Mouse (Mus musculus) left cerebral cortex, adult 2 months (tissue): ENCODE measurements around the gene Strn. TPM values are rescaled to one million over a fixed set of nuclear protein-coding genes. Genes with fewer than 3 reads are reported as not detected.
A peak's percentile ranks its signal among the peaks of the same experiment; 100 is the strongest.

Source experiments
- DNase-seq, 2 experiments: peaks; one replicate each; pipeline ENCODE4 v3.0.0; 2021 to 2022; ENCODE audit warnings: low spot score in 2 of 2, mixed read lengths in 1 of 2; ENCODE audit errors: extremely low spot score in 1 of 2
- H3K27ac ChIP-seq: fragments of 200-600 bp; 2 replicates; pipeline ENCODE4 v1.8.1; 2022
- H3K4me3 ChIP-seq: fragments of 200-600 bp; 2 replicates; pipeline ENCODE4 v1.8.1; 2022
- CTCF ChIP-seq: fragments of 200-600 bp; IDR thresholded peaks from 2 replicates; pipeline ENCODE4 v1.8.1; 2022; ENCODE audit warnings: antibody characterized with exemption, mild to moderate bottlenecking, moderate library complexity
- intact Hi-C: fragments of 180-260 bp; cut with DNase I; formaldehyde crosslinking; loops from one replicate; pipeline ENCODE4 v1.15.1; 2025
- long read RNA-seq, 2 experiments: library from polyadenylated mRNA; stranded (forward); transcript quantifications; one replicate each; pipeline ENCODE4 v2.0.0; 2021; ENCODE audit warnings: borderline mapping rate in 2 of 2
- total RNA-seq, 2 experiments: library from RNA; stranded (reverse); gene quantifications; 2 replicates each; pipeline ENCODE4 v1.2.3; 2021

Gene Strn
- 10 to 100 TPM; 58.1 to 65.7 TPM for total RNA-seq
- long read RNA-seq, experiment 1, full-length matches to known transcripts, result 31 of 47 reads
- long read RNA-seq, experiment 1, partial matches to known transcripts, result 6 of 47 reads
- long read RNA-seq, experiment 1, other reads (novel, unspliced or antisense), result 10 of 47 reads
- long read RNA-seq, experiment 2, full-length matches to known transcripts, result 22 of 40 reads
- long read RNA-seq, experiment 2, partial matches to known transcripts, result 6 of 40 reads
- long read RNA-seq, experiment 2, other reads (novel, unspliced or antisense), result 12 of 40 reads

- DNase-seq, result no peak
- intact Hi-C loops, result loop anchor here (2.0 kb wide), 1 partner anchor 60 kb away; no protein-coding TSS in a partner anchor
- TF ChIP-seq CTCF, result no peak
Measured at GRCm38 (mm10) chr17:78737096-78737495, at the start of gene Strn. Gene Strn (minus strand): TSS chr17:78737196.

GRCm38 (mm10) chr17:78778765-78779164 is 41.8 kb upstream of the Strn start:
- Histone ChIP-seq H3K27ac (no peak overlapping the region), H3K4me3 (no peak overlapping the region)
- no peak for DNase-seq
- intact Hi-C loops, result no loop called here
- no peak for TF ChIP-seq CTCF

More at GRCm38 (mm10) chr17:78737096-78737495, at the start of gene Strn:
- Histone ChIP-seq H3K27ac (peak within 1 kb of the TSS; percentile 97), H3K4me3 (peak within 1 kb of the TSS; percentile 77)

- intact Hi-C loops, result no loop called here
- DNase-seq, result no peak
- Histone ChIP-seq H3K4me3 (no peak overlapping the region), H3K27ac (no peak overlapping the region)
- no peak for TF ChIP-seq CTCF
Measured at GRCm38 (mm10) chr17:78772317-78772716, 35.3 kb upstream of the Strn start.

GRCm38 (mm10) chr17:78770932-78771331 is 33.9 kb upstream of the Strn start:
- H3K27ac ChIP-seq, result no peak overlapping the region
- no peak for DNase-seq
- intact Hi-C loops, result no loop called here
- H3K4me3 ChIP-seq, result no peak overlapping the region
- no peak for TF ChIP-seq CTCF

GRCm38 (mm10) chr17:78769341-78769740 is 32.3 kb upstream of the Strn start:
- no peak overlapping the region for H3K4me3 ChIP-seq
- intact Hi-C loops, result no loop called here
- no peak for TF ChIP-seq CTCF
- no peak overlapping the region for H3K27ac ChIP-seq
- DNase-seq, result no peak

- H3K4me3 ChIP-seq, result no peak overlapping the region
- no peak for TF ChIP-seq CTCF
- DNase-seq, result no peak
- intact Hi-C loops, result no loop called here
- H3K27ac ChIP-seq, result no peak overlapping the region
Measured at GRCm38 (mm10) chr17:78768937-78769336, 31.9 kb upstream of the Strn start.

GRCm38 (mm10) chr17:78767546-78767945 is 30.6 kb upstream of the Strn start:
- Histone ChIP-seq H3K27ac (no peak overlapping the region), H3K4me3 (no peak overlapping the region)
- TF ChIP-seq CTCF, result no peak
- intact Hi-C loops, result no loop called here
- peak in 1 of 2 experiments; percentile 26 for DNase-seq

GRCm38 (mm10) chr17:78766084-78766483 is 29.1 kb upstream of the Strn start:
- no peak for TF ChIP-seq CTCF
- intact Hi-C loops, result no loop called here
- Histone ChIP-seq H3K27ac (no peak overlapping the region), H3K4me3 (no peak overlapping the region)
- no peak for DNase-seq

- intact Hi-C loops, result no loop called here
- no peak for TF ChIP-seq CTCF
- no peak for DNase-seq
Measured at GRCm38 (mm10) chr17:78763272-78763671, 26.3 kb upstream of the Strn start.

GRCm38 (mm10) chr17:78752938-78753655 is 16.1 kb upstream of the Strn start:
- DNase-seq, result no peak
- intact Hi-C loops, result no loop called here
- Histone ChIP-seq H3K4me3 (no peak overlapping the region), H3K27ac (no peak overlapping the region)
- no peak for TF ChIP-seq CTCF

More at GRCm38 (mm10) chr17:78763272-78763671, 26.3 kb upstream of the Strn start:
- no peak overlapping the region for H3K27ac ChIP-seq
- no peak overlapping the region for H3K4me3 ChIP-seq

GRCm38 (mm10) chr17:78752064-78752463 is 15.1 kb upstream of the Strn start:
- Histone ChIP-seq H3K4me3 (no peak overlapping the region), H3K27ac (no peak overlapping the region)
- no peak for DNase-seq
- intact Hi-C loops, result no loop called here
- TF ChIP-seq CTCF, result no peak; the same call in 1 of the 2 replicates

- TF ChIP-seq CTCF, result no peak
- no peak for DNase-seq
- Histone ChIP-seq H3K27ac (no peak overlapping the region), H3K4me3 (no peak overlapping the region)
- intact Hi-C loops, result no loop called here
Measured at GRCm38 (mm10) chr17:78748440-78748839, 11.4 kb upstream of the Strn start.

GRCm38 (mm10) chr17:78738416-78738815 is 1.4 kb upstream of the Strn start:
- TF ChIP-seq CTCF, result peak; percentile 34
- intact Hi-C loops, result no loop called here
- H3K4me3 ChIP-seq, result no peak overlapping the region
- no peak overlapping the region for H3K27ac ChIP-seq
- no peak for DNase-seq
